Mouse (Mus musculus) intestine, embryonic 15.5 days (tissue): ENCODE results near the gene Kif22. TPM values are rescaled to one million over a fixed set of nuclear protein-coding genes. Genes with fewer than 3 reads are reported as not detected.

Experiments
- ATAC-seq: fragments of 200-750 bp; cut with Nextera tagmentation; 2 replicates; pipeline ENCODE4 v1.8.0; 2017; ENCODE audit warnings: moderate TSS enrichment, moderate library complexity
- H3K27ac ChIP-seq: fragments of 300-500 bp; sonication (generic); 2 replicates; pipeline ENCODE4 v1.5.1; 2015; ENCODE audit warnings: mild to moderate bottlenecking, inconsistent platforms
- H3K27me3 ChIP-seq: fragments of 300-500 bp; sonication (generic); replicated peaks from 2 replicates; pipeline ENCODE4 v1.6.1; 2015; ENCODE audit warnings: inconsistent platforms
- H3K36me3 ChIP-seq: fragments of 300-500 bp; sonication (generic); 2 replicates; pipeline ENCODE4 v1.6.1; 2015; ENCODE audit warnings: inconsistent platforms
- H3K4me1 ChIP-seq: fragments of 300-500 bp; sonication (generic); replicated peaks from 2 replicates; pipeline ENCODE4 v1.6.1; 2015; ENCODE audit warnings: inconsistent platforms
- H3K4me2 ChIP-seq: fragments of 300-500 bp; sonication (generic); replicated peaks from 2 replicates; pipeline ENCODE4 v1.6.1; 2015; ENCODE audit warnings: mild to moderate bottlenecking, inconsistent platforms
- H3K4me3 ChIP-seq: fragments of 300-500 bp; sonication (generic); replicated peaks from 2 replicates; pipeline ENCODE4 v1.5.1; 2015; ENCODE audit warnings: inconsistent platforms
- H3K9ac ChIP-seq: fragments of 300-500 bp; sonication (generic); 2 replicates; pipeline ENCODE4 v1.6.1; 2015; ENCODE audit warnings: inconsistent platforms
- H3K9me3 ChIP-seq: fragments of 300-500 bp; sonication (generic); 2 replicates; pipeline ENCODE4 v1.6.1; 2016; ENCODE audit warnings: inconsistent platforms
- WGBS: fragments of 180-500 bp; shearing (Covaris S2); methylation state at CpG from one replicate; pipeline ENCODE4 v1.1.7; 2015; 5-methylcytosine and 5-hydroxymethylcytosine counted together
- polyA plus RNA-seq: library from polyadenylated mRNA; unstranded; fragments of >200 nt; fragmentation: Nextera tagmentation; extraction: Ambion mirVana; gene quantifications from 2 replicates; pipeline ENCODE4 v1.2.1, GENCODE M21; 2015

Gene Kif22
- polyA plus RNA-seq, 1 experiment from 2014 or later = 107 TPM

GRCm38 (mm10) chr7:127082271-127082670 lies 40.0 kb upstream of the Kif22 start:
- Histone ChIP-seq H3K4me1 (no peaks in the 10 kb centered on the region), H3K27ac (no peak overlapping the region), H3K27me3 (no peaks in the 10 kb centered on the region), H3K9ac (no peak overlapping the region), H3K4me3 (no peak overlapping the region), H3K36me3 (no peaks in the 10 kb centered on the region), H3K9me3 (no peaks in the 10 kb centered on the region), H3K4me2 (no peak overlapping the region)
- ATAC-seq = no peak
- WGBS = 83% methylated on average over 8 of the region's 8 CpGs

GRCm38 (mm10) chr7:127080045-127080444 lies 37.8 kb upstream of the Kif22 start:
- no peaks in the 10 kb centered on the region for H3K9me3 ChIP-seq
- no peaks in the 10 kb centered on the region for H3K4me1 ChIP-seq
- H3K9ac ChIP-seq = no peak overlapping the region
- H3K4me3 ChIP-seq = no peak overlapping the region
- H3K27me3 ChIP-seq = no peaks in the 10 kb centered on the region
- no peaks in the 10 kb centered on the region for H3K36me3 ChIP-seq
- H3K27ac ChIP-seq = no peak overlapping the region
- H3K4me2 ChIP-seq = no peak overlapping the region
- WGBS = 56% methylated on average over 3 of the region's 3 CpGs
- ATAC-seq = no peak

GRCm38 (mm10) chr7:127077692-127078091 lies 35.4 kb upstream of the Kif22 start:
- H3K4me2 ChIP-seq = no peak overlapping the region
- H3K4me1 ChIP-seq = no peaks in the 10 kb centered on the region
- no peak overlapping the region for H3K9ac ChIP-seq
- no peak overlapping the region for H3K4me3 ChIP-seq
- no peaks in the 10 kb centered on the region for H3K36me3 ChIP-seq
- no peak for ATAC-seq
- 83% methylated on average over 3 of the region's 3 CpGs for WGBS
- H3K9me3 ChIP-seq = no peaks in the 10 kb centered on the region
- no peak overlapping the region for H3K27ac ChIP-seq
- no peaks in the 10 kb centered on the region for H3K27me3 ChIP-seq

GRCm38 (mm10) chr7:127076188-127076587 lies 33.9 kb upstream of the Kif22 start:
- H3K4me1 ChIP-seq = 0 out of 2 replicates have a peak, but pooled peaks cover 4% of the 10 kb centered on the region
- H3K9ac ChIP-seq = no peak overlapping the region
- ATAC-seq = no peak
- H3K4me2 ChIP-seq = no peak overlapping the region
- WGBS = 86% methylated on average over 5 of the region's 5 CpGs
- no peak overlapping the region for H3K4me3 ChIP-seq
- H3K27me3 ChIP-seq = no peaks in the 10 kb centered on the region
- H3K36me3 ChIP-seq = no peaks in the 10 kb centered on the region
- H3K9me3 ChIP-seq = no peaks in the 10 kb centered on the region
- H3K27ac ChIP-seq = no peak overlapping the region

- no peaks in the 10 kb centered on the region for H3K36me3 ChIP-seq
- H3K9ac ChIP-seq = no peak overlapping the region
- H3K9me3 ChIP-seq = no peaks in the 10 kb centered on the region
- H3K4me1 ChIP-seq = 0 out of 2 replicates have a peak, but pooled peaks cover 4% of the 10 kb centered on the region
- WGBS = 89% methylated on average over 4 of the region's 4 CpGs
- no peaks in the 10 kb centered on the region for H3K27me3 ChIP-seq
- no peak overlapping the region for H3K4me2 ChIP-seq
- no peak overlapping the region for H3K4me3 ChIP-seq
- H3K27ac ChIP-seq = no peak overlapping the region
- ATAC-seq = no peak
These were observed 30.9 kb upstream of the Kif22 start for GRCm38 (mm10) chr7:127073221-127073620.

- peak; percentile 90 for ATAC-seq
- H3K9ac ChIP-seq = no peak overlapping the region
- no peak overlapping the region for H3K4me3 ChIP-seq
- H3K4me1 ChIP-seq = 0 out of 2 replicates have a peak, but pooled peaks cover 4% of the 10 kb centered on the region
- no peaks in the 10 kb centered on the region for H3K36me3 ChIP-seq
- no peak overlapping the region for H3K4me2 ChIP-seq
- H3K9me3 ChIP-seq = no peaks in the 10 kb centered on the region
- no peaks in the 10 kb centered on the region for H3K27me3 ChIP-seq
- WGBS = 66% methylated on average over 4 of the region's 4 CpGs
- H3K27ac ChIP-seq = no peak overlapping the region
These were observed 28.7 kb upstream of the Kif22 start for GRCm38 (mm10) chr7:127070871-127071413.

- H3K27me3 ChIP-seq = 0 out of 2 replicates have a peak, but pooled peaks cover 3% of the 10 kb centered on the region
- 66% methylated on average over 4 of the region's 4 CpGs for WGBS
- no peaks in the 10 kb centered on the region for H3K36me3 ChIP-seq
- no peak overlapping the region for H3K27ac ChIP-seq
- no peak overlapping the region for H3K9ac ChIP-seq
- ATAC-seq = no peak
- 0 out of 2 replicates have a peak, but pooled peaks cover under 1% of the 10 kb centered on the region for H3K4me1 ChIP-seq
- H3K4me3 ChIP-seq = no peak overlapping the region
- H3K9me3 ChIP-seq = no peaks in the 10 kb centered on the region
- H3K4me2 ChIP-seq = no peak overlapping the region
These were observed 24.0 kb upstream of the Kif22 start for GRCm38 (mm10) chr7:127066317-127066716.

GRCm38 (mm10) chr7:127065538-127065937 lies 23.3 kb upstream of the Kif22 start:
- Histone ChIP-seq H3K4me1 (no peaks in the 10 kb centered on the region), H3K36me3 (no peaks in the 10 kb centered on the region), H3K27me3 (0 out of 2 replicates have a peak, but pooled peaks cover 3% of the 10 kb centered on the region), H3K4me2 (no peak overlapping the region), H3K9ac (no peak overlapping the region), H3K9me3 (no peaks in the 10 kb centered on the region), H3K4me3 (no peak overlapping the region), H3K27ac (no peak overlapping the region)
- WGBS = 87% methylated on average over 6 of the region's 6 CpGs
- ATAC-seq = no peak

GRCm38 (mm10) chr7:127055026-127055585 lies 12.8 kb upstream of the Kif22 start:
- Histone ChIP-seq H3K27me3 (no peaks in the 10 kb centered on the region), H3K36me3 (no peaks in the 10 kb centered on the region), H3K27ac (no peak overlapping the region), H3K4me1 (no peaks in the 10 kb centered on the region), H3K9me3 (no peaks in the 10 kb centered on the region), H3K9ac (no peak overlapping the region), H3K4me2 (no peak overlapping the region), H3K4me3 (no peak overlapping the region)
- WGBS = 69% methylated on average over 5 of the region's 5 CpGs
- no peak for ATAC-seq

- Histone ChIP-seq H3K9me3 (no peaks in the 10 kb centered on the region), H3K36me3 (peaks cover 57% of the 10 kb centered on the region), H3K4me2 (no peak overlapping the region), H3K9ac (no peak overlapping the region), H3K27ac (no peak overlapping the region), H3K4me3 (no peak overlapping the region), H3K27me3 (no peaks in the 10 kb centered on the region), H3K4me1 (peaks cover 7% of the 10 kb centered on the region)
- ATAC-seq = no peak
- WGBS = 58% methylated on average over 1 of the region's 1 CpGs
These were observed 11.0 kb downstream of the Kif22 start for GRCm38 (mm10) chr7:127031244-127031643.

GRCm38 (mm10) chr7:127030172-127030571 lies 12.1 kb downstream of the Kif22 start:
- H3K4me3 ChIP-seq = no peak overlapping the region
- H3K27me3 ChIP-seq = no peaks in the 10 kb centered on the region
- WGBS = 92% methylated on average over 1 of the region's 1 CpGs
- H3K36me3 ChIP-seq = peaks cover 51% of the 10 kb centered on the region
- no peaks in the 10 kb centered on the region for H3K9me3 ChIP-seq
- no peak overlapping the region for H3K27ac ChIP-seq
- H3K4me2 ChIP-seq = no peak overlapping the region
- H3K4me1 ChIP-seq = peaks cover 7% of the 10 kb centered on the region
- no peak for ATAC-seq
- no peak overlapping the region for H3K9ac ChIP-seq

- 55% methylated on average over 8 of the region's 8 CpGs for WGBS
- H3K9me3 ChIP-seq = no peaks in the 10 kb centered on the region
- no peak for ATAC-seq
- no peaks in the 10 kb centered on the region for H3K27me3 ChIP-seq
- peak overlapping the region; percentile 90 for H3K4me3 ChIP-seq
- H3K9ac ChIP-seq = peak overlapping the region; percentile 54
- peaks cover 46% of the 10 kb centered on the region for H3K36me3 ChIP-seq
- peaks cover 29% of the 10 kb centered on the region for H3K4me1 ChIP-seq
- peak overlapping the region; percentile 99 for H3K27ac ChIP-seq
- H3K4me2 ChIP-seq = peak overlapping the region; percentile 80
These were observed 14.4 kb downstream of the Kif22 start for GRCm38 (mm10) chr7:127027885-127028284.
